Mouse (Mus musculus): ENCODE measurements around the gene Cnga4. TPM values are rescaled to one million over a fixed set of nuclear protein-coding genes. Genes with fewer than 3 reads are reported as not detected.

The Cnga4 gene
- total RNA-seq, 1 experiment from 2014 or later, result not detected

Other genes with a start within 250 kb of the Cnga4 start
- gene Olfr684, start 240.9 kb upstream of the Cnga4 start, total RNA-seq (2017), result 0.25 TPM in 1 of 2 replicates, not detected in the other
- not detected in 2 replicates for gene Olfr685, start 218.6 kb upstream of the Cnga4 start, total RNA-seq (2017)
- gene Olfr686, start 197.1 kb upstream of the Cnga4 start, total RNA-seq (2017), result not detected in 2 replicates
- gene Olfr688, start 116.5 kb upstream of the Cnga4 start, total RNA-seq (2017), result not detected in 2 replicates
- gene Olfr689, start 93.4 kb upstream of the Cnga4 start, total RNA-seq (2017), result not detected in 2 replicates
- 0.70 and 0.74 TPM in 2 replicates for gene Olfr690, start 70.5 kb upstream of the Cnga4 start, total RNA-seq (2017)
- 0.37 and 1.0 TPM in 2 replicates for gene Olfr691, start 62.3 kb upstream of the Cnga4 start, total RNA-seq (2017)
- gene Olfr692, start 36.3 kb upstream of the Cnga4 start, total RNA-seq (2017), result not detected in 2 replicates
- 1.2 TPM in 1 of 2 replicates, not detected in the other for gene Gm5901, start 29.5 kb upstream of the Cnga4 start, total RNA-seq (2017)
- gene Fam160a2, start 4.5 kb upstream of the Cnga4 start, total RNA-seq (2017), result 57.8 and 59.1 TPM in 2 replicates
- not detected in 2 replicates for gene Cckbr, start 21.2 kb downstream of the Cnga4 start, total RNA-seq (2017)
- not detected in 2 replicates for gene Cavin3, start 77.7 kb downstream of the Cnga4 start, total RNA-seq (2017)
- gene Smpd1, start 149.8 kb downstream of the Cnga4 start, total RNA-seq (2017), result 19.6 and 26.4 TPM in 2 replicates
- 1.8 and 5.6 TPM in 2 replicates for gene Apbb1, start 177.1 kb downstream of the Cnga4 start, total RNA-seq (2017)
- gene Hpx, start 195.6 kb downstream of the Cnga4 start, total RNA-seq (2017), result not detected in 2 replicates
- gene Trim3, start 229.0 kb downstream of the Cnga4 start, total RNA-seq (2017), result 23.3 and 23.5 TPM in 2 replicates
- gene Timm10b, start 235.5 kb downstream of the Cnga4 start, total RNA-seq (2017), result 102 and 144 TPM in 2 replicates
- 24.2 and 28.5 TPM in 2 replicates for gene Arfip2, start 235.8 kb downstream of the Cnga4 start, total RNA-seq (2017)
- gene Gm45799, start 236.0 kb downstream of the Cnga4 start, total RNA-seq (2017), result 4.7 and 16.1 TPM in 2 replicates
- 9.4 and 11.7 TPM in 2 replicates for gene Dnhd1, start 246.3 kb downstream of the Cnga4 start, total RNA-seq (2017)

Measured in neutrophil, adult 5-6 weeks (primary cell).